Mouse (Mus musculus) adrenal gland (tissue): ENCODE results near the gene 4930402F06Rik.

Experiments used
- intact Hi-C: fragments of 180-260 bp; cut with DNase I; formaldehyde crosslinking; loops from one replicate; pipeline ENCODE4 v1.15.1; 2025

The 4930402F06Rik gene

DNA sequence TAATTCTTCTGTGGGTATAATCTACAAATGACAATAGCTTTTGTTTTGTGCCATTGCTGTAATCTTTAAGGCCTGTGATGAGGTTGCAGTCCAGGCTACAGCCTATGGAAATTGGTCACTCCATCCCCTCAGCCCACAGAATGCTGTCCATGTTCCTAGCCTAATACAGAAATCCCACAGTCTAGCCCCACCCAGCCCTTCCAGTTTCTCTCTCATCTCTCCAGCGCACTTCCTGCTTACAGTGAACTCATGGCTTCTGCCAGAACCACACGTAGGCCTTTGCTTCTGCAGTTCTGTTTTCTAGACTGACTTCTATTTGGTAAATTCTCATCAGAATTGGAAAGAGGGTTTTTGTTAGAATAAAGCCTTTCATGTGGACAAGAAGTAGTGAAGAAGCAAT, 51.0 kb downstream of the 4930402F06Rik start:
- intact Hi-C loops, result no loop called here

- intact Hi-C loops, result no loop called here
Observed at GRCm38 (mm10) chr2:35342605-35343004, 54.4 kb downstream of the 4930402F06Rik start.

GRCm38 (mm10) chr2:35338707-35339106, 58.3 kb downstream of the 4930402F06Rik start:
- intact Hi-C loops, result no loop called here

DNA sequence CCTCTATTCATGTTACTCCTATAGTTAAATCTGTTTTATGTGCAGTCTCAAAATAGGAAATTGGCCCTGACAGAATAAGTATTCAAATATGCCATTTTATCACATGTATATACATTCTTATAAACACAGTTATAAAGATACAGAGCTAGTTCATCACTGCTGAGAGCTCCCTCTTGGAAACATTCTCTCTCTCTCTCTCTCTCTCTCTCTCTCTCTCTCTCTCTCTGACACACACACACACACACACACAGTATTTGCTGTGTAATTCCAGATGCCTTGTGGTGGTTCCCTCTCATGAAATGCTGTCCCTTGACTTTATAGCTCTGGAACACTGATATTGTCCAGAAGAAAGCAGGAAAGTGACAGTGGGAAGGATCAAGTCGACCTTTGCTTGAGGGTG, 58.9 kb downstream of the 4930402F06Rik start:
- intact Hi-C loops, result no loop called here

DNA sequence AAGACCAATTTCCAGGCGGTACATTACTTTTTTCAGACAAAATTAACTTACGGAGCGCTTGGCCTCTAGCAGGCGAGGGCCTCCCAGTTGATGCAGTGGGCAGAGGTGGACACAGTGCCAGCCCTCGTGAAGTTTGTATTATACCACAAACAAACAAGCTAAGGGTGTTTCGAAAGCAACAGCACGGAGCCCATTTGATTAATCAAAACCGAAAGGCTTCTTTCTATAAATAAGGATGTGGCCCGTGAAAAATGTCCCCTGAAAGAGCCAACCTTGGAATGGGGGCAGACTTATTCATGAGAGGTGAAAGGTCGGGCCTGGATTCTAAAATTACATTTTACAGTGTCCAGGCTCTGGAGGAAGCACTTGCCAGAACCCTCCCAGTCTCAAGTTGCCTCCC, 59.6 kb downstream of the 4930402F06Rik start:
- intact Hi-C loops, result no loop called here

DNA sequence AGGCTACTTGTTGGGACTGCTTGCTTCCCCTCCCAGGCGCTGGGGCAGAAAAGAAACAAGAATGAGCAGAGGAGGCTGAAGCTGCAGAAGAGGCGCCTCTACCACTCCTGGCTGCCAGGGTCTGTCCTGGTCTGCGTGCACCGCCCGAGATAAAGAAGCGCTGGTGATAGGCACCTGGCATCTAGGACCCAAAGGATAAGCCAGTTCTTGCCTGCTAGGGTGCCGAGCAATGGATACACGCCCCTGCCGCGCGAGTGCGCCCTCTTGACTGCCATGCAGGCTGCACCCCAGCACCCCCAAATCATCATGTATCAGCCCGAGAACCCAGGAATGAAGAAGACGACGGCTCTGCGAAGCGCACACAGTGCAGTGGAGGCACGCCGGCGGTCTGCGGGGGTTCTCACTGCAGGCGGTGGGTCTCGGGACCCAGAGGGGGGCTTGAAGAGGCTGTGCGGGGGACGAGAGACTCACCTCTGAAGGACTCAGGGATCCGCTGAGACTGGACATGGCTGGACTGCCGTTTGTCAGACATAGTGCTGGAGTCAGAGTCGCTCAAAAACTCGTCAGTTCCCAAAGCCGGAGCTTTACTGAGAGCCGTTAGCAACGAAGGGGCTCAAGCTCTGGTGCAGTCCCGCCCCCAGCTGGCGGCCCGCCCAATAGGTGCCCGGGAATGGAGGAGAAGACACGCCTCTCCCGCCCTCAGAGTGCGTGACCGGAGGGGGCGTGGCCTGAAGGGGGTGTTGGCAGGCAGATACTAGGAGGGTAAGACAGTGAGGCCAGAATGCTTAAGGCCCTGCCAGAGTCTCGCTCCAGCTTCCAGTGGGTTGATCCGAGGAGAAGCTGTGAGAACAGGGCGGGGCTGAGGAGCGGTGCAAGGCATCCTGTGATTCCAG, 60.3 kb downstream of the 4930402F06Rik start, which contains the start of gene Stom:
Stom (minus strand) TSS at position 589 of the 893 bp plus-strand sequence.
- intact Hi-C loops, result no loop called here

DNA sequence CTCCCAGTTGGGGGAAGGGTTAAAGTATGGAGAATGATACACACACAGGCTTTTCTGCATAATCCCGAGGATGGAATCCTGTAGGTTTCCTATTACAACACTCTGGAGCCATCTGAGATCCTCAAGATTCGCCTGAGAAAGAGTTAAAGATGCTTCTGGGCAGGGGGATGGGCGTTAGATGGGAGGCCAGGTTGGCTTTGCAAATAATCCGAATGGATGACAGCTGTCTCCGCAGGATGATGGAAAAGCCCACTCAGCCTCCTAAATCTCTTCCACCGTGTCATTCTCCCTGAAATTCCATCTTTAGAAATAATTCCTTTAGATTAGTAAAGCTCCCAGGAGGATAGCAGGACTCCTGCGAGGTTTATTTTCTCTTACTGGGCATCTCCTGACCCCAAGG, 61.4 kb downstream of the 4930402F06Rik start:
- intact Hi-C loops, result no loop called here

DNA sequence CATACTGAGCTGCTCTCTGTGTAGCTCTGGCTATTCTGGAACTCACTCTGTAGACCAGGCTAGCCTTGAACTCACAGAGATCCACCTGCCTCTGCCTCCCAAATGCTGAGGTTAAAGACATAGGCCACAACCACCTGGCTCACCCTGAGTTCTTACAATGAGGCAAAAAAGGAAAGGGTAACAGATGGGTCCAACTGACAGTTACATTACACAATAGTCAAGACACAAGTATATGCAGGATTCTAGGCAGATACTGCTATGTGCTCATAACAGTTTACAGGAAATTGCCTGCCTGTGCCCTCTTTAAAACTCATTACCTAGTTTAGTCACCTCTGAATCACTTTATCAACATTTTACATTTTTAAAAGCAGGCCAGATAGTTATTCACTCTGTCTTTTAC, 63.3 kb downstream of the 4930402F06Rik start:
- intact Hi-C loops, result no loop called here

DNA sequence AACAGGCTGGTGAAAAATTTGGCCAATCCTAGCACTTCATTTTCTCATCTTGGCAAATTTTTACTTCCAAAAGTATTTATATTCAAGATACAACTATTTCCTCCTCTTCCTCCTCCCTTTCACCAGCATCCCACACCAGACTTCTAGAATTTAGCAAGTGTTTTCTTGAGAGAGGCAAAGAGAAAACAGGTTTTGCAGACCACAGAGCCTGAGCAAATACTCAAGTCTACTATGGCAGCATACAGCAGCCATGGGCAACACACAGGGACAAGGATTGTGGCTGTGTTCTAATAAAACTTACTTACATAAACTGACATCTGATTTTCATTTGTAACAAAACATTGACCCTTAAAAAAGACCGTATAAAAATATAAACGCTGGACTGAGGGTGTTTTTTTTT, 65.8 kb downstream of the 4930402F06Rik start:
- intact Hi-C loops, result no loop called here

DNA sequence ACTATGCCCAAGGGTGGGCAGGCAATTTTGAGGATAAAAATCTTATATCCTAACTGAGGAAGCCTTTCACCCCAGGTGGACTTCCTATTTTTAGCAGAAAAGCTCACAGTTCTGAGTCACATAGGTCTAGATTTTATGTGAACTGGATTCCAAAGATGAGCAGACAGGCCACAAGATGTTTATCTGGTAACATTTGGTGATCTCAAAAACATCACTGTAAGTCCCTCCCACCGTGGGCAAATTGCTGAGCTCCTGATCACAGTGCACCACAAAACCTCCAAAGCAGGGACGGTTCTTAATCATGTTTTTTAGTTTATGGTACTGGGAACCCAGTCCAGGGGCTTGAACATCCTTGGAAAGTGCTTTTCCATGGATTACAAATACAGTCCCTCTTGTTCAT, 67.9 kb downstream of the 4930402F06Rik start:
- intact Hi-C loops, result no loop called here

- intact Hi-C loops, result no loop called here
Observed at GRCm38 (mm10) chr2:35328064-35328792, 68.7 kb downstream of the 4930402F06Rik start.

DNA sequence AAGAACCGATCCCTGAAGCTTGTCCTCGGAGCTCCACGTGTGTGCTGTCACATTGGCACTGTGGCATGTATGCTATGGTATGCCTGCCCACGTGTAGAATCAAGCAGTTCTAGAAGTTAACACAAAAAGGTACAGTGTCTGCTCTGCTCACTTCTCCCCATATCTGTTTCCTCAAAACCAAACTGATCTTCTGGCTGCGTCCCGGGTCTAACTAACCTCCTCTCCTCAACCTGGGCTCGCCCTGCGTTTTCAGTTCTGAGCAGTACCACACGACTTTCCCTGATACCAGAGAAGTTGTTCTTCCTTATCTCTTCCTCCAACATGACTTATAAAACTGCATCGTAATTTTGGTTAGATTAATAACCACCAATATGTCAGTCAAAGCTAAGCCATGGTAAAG, 69.4 kb downstream of the 4930402F06Rik start:
- intact Hi-C loops, result no loop called here

DNA sequence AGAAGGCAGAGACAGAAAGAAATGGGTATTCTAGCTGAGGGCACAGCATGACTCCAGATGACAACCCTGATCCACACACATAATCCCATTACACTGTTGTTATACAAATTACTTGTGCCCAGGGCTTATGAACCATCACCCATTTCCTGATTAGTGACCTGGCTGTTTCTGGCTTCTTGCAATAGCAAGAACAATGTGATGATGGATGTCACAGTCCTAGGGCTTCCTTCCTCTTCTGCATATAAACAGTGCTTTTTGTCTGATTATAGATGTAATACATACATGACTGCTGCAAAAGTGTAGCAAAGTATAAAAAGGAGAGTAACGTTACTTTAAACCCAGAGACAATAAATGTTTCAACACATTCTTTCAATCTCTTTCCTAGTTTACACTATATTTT, 70.0 kb downstream of the 4930402F06Rik start:
- intact Hi-C loops, result no loop called here

GRCm38 (mm10) chr2:35325930-35326329, 71.0 kb downstream of the 4930402F06Rik start:
- intact Hi-C loops, result no loop called here
